Mouse (Mus musculus) kidney, embryonic 16.5 days (tissue): Measurements from ENCODE around the gene Ccn1. TPM values are rescaled to one million over a fixed set of nuclear protein-coding genes. Genes with fewer than 3 reads are reported as not detected.

Experiments used
- ATAC-seq: fragments of 200-750 bp; cut with Nextera tagmentation; 2 replicates; pipeline ENCODE4 v1.8.0; 2017; ENCODE audit warnings: moderate TSS enrichment; ENCODE audit not compliant: low FRiP score, low TSS enrichment
- H3K27ac ChIP-seq: fragments of 300-500 bp; sonication (generic); 2 replicates; pipeline ENCODE4 v1.5.1; 2014; ENCODE audit warnings: low read length
- H3K27me3 ChIP-seq: fragments of 300-500 bp; sonication (generic); 2 replicates; pipeline ENCODE4 v1.6.1; 2014; ENCODE audit warnings: low read length, control low read depth, mixed read lengths; ENCODE audit not compliant: insufficient read depth
- H3K36me3 ChIP-seq: fragments of 300-500 bp; sonication (generic); 2 replicates; pipeline ENCODE4 v1.6.1; 2014; ENCODE audit warnings: low read length, control low read depth, mixed read lengths; ENCODE audit not compliant: insufficient read depth
- H3K4me1 ChIP-seq: fragments of 300-500 bp; sonication (generic); 2 replicates; pipeline ENCODE4 v1.6.1; 2014; ENCODE audit warnings: low read length, control low read depth, mixed read lengths; ENCODE audit not compliant: insufficient read depth
- H3K4me2 ChIP-seq: fragments of 300-500 bp; sonication (generic); replicated peaks from 2 replicates; pipeline ENCODE4 v1.6.1; 2014; ENCODE audit warnings: low read depth, low read length
- H3K4me3 ChIP-seq: fragments of 300-500 bp; sonication (generic); 2 replicates; pipeline ENCODE4 v1.5.1; 2014; ENCODE audit warnings: mild to moderate bottlenecking, low read length
- H3K9ac ChIP-seq: fragments of 300-500 bp; sonication (generic); replicated peaks from 2 replicates; pipeline ENCODE4 v1.6.1; 2014; ENCODE audit warnings: low read length
- H3K9me3 ChIP-seq: fragments of 300-500 bp; sonication (generic); 2 replicates; pipeline ENCODE4 v1.6.1; 2016; ENCODE audit warnings: low read length, control low read depth
- WGBS: fragments of 180-500 bp; shearing (Covaris S2); extraction: QIAGEN DNeasy Blood & Tissue Kit; methylation state at CpG from one replicate; pipeline ENCODE4 v1.1.7; 2014; 5-methylcytosine and 5-hydroxymethylcytosine counted together
- polyA plus RNA-seq: library from polyadenylated mRNA; unstranded; fragments of >200 nt; fragmentation: Nextera tagmentation; extraction: Ambion mirVana; gene quantifications from 2 replicates; pipeline ENCODE4 v1.2.1, GENCODE M21; 2015

Ccn1 gene
- polyA plus RNA-seq, 1 experiment from 2014 or later, result 81.5 TPM

DNA sequence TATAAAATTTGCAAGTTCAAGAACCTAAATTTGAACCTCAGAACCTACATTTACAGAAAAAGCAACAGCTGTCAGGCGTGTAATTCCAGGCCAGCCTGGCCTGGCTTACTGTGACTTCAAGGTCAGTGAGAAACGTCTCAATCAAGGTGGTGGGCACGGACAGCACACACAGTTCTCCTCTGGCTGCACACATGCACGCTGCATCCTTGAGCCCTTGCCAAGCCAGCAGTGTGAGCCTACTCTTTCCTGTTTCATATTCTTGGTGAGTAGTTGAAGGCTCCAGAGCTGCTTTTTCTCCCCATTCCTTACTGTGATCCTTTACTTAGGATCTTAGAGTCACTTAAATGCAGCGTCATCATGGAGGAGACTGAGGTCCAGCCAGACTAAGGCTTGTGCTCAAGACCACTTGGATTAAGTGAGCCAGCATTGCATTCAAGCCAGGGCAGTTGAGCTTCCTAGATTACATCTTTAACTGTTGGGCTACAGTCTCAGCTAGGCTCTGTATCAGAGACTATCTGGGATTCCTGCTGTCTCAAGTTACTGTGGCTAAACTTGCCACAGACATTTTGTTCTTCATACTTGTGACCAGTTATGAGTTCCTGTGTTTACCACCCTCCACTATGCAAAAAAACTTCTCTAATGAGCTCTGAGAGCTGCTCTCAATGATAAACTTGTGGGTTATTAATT lies 44.2 kb downstream of the Ccn1 start:
- H3K9ac ChIP-seq, result no peak overlapping the region
- H3K4me2 ChIP-seq, result no peak overlapping the region
- H3K36me3 ChIP-seq, result peaks cover 36% of the 10 kb centered on the region
- H3K9me3 ChIP-seq, result no peaks in the 10 kb centered on the region
- no peak overlapping the region for H3K4me3 ChIP-seq
- WGBS, result 86% methylated on average over 5 of the region's 5 CpGs
- no peak for ATAC-seq
- H3K27me3 ChIP-seq, result no peaks in the 10 kb centered on the region
- H3K27ac ChIP-seq, result no peak overlapping the region
- H3K4me1 ChIP-seq, result peaks cover 20% of the 10 kb centered on the region

DNA sequence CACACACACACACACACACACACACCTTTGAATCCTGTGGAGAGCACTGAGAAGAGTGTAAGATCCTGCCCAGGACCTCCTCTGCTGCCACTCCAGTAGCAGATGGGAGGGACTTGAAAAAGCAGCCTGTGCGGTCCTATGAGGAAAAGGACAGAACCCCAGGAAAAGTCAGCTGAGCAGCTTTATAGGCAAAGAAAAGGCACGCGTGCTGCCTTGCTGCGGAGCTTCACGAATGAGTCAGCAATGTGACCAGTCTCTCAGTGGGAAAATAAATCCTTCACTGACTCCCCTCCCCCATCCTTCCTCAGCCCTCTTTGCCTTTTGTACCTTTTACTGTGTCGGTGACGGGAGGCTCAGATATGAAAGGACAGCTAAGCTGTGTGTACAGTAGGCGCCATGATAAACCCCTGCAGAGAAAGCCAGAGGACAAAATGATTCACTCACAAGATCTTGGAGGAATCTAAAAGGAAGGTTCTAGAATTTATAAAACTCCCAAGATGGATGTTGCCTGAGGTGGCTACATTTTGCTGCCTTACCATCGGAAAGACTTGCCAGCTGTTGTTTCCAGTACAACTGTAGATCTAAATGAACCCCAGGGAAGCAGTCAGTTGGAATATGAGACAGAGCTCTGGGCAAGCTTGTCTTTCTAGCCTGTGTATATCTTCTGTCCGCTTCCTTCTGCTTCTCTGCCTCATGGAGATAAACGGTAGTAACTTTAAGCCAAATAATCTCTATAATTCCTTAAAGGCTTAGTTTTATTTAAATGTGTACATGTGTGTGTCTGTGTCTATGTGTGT lies 47.2 kb downstream of the Ccn1 start:
- ATAC-seq, result peak; percentile 67; the same call in 1 of the 2 replicates
- WGBS, result 33% methylated on average over 11 of the region's 11 CpGs

DNA sequence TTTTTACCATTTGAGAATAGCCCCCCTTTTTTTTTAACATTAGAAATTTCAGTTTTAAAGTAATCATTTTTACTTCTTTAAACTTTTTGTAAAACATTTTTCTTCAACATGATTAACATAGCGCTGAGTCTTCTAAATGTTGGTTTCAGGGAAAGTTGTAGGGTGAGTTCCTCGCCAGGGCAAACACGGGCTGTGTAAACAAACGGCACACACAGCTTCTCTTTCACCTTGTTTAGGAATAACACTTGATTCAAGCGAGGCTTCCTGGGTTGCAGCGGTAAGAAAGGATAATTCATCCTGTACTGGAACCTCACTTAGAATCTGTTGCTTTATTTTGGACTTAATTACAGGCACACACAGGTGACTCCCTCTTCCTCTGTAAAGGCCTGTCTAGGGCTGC lies 48.4 kb downstream of the Ccn1 start:
- H3K36me3 ChIP-seq, result peaks cover 54% of the 10 kb centered on the region
- 46% methylated on average over 6 of the region's 6 CpGs for WGBS
- peaks cover 16% of the 10 kb centered on the region for H3K4me1 ChIP-seq
- no peak overlapping the region for H3K9ac ChIP-seq
- ATAC-seq, result no peak
- H3K27me3 ChIP-seq, result no peaks in the 10 kb centered on the region
- H3K4me3 ChIP-seq, result no peak overlapping the region
- H3K9me3 ChIP-seq, result peaks cover 6% of the 10 kb centered on the region; the same call in 1 of the 2 replicates
- H3K27ac ChIP-seq, result no peak overlapping the region
- no peak overlapping the region for H3K4me2 ChIP-seq

More for the DNA sequence above, 47.2 kb downstream of the Ccn1 start:
- Histone ChIP-seq H3K27ac (peak overlapping the region; percentile 65; the same call in 1 of the 2 replicates), H3K4me3 (no peak overlapping the region), H3K9me3 (peaks cover 6% of the 10 kb centered on the region; the same call in 1 of the 2 replicates), H3K9ac (0 out of 2 replicates have a peak overlapping the region, but pooled peaks have one; percentile 19), H3K4me1 (peaks cover 16% of the 10 kb centered on the region), H3K36me3 (peaks cover 59% of the 10 kb centered on the region), H3K4me2 (peak overlapping the region; percentile 16; the same call in 1 of the 2 replicates), H3K27me3 (no peaks in the 10 kb centered on the region)

DNA sequence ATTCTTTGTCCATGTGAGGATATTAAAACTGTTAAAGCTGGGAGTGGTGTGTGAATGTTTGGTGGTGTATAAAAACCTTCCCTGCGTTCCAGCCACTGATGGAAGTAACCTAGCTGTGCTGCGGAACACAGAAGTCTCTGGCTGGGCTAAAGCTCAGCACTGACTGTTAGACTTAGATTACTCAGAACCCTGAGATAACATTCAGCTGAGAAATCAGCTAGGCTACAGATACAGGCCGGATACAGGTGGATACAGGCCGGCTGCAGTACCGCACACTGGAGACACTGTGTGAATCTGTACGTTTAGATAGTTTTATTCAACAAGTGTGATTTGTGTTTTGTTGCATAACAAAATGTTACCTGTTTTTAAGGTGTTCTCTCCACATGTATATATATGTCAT lies 49.0 kb downstream of the Ccn1 start:
- Histone ChIP-seq H3K9ac (no peak overlapping the region), H3K4me1 (peaks cover 16% of the 10 kb centered on the region), H3K27me3 (no peaks in the 10 kb centered on the region), H3K36me3 (peaks cover 54% of the 10 kb centered on the region), H3K4me2 (no peak overlapping the region), H3K27ac (no peak overlapping the region), H3K4me3 (no peak overlapping the region), H3K9me3 (peaks cover 6% of the 10 kb centered on the region; the same call in 1 of the 2 replicates)
- no peak for ATAC-seq
- WGBS, result 83% methylated on average over 6 of the region's 6 CpGs

DNA sequence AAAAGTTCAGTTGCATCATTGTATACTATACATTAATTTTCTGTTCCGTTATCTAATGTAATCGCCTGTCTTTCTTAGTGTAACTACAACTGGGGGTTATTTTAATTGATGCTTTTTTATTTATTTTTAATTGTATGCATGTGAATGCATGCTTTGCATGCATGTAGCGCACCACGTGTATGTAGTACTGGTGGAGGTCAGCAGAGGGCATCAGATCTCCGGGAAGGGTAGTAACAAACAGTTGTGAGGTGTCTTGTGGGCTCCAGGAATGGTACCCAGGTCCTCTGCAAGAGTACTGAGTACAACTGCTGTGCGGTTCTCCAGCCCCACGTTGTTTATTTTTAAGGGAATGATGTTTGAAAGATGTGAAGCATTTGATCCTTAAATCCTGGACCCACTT lies 50.7 kb downstream of the Ccn1 start:
- no peaks in the 10 kb centered on the region for H3K27me3 ChIP-seq
- H3K36me3 ChIP-seq, result peaks cover 49% of the 10 kb centered on the region
- H3K4me2 ChIP-seq, result no peak overlapping the region
- no peak overlapping the region for H3K4me3 ChIP-seq
- H3K9ac ChIP-seq, result no peak overlapping the region
- ATAC-seq, result no peak
- H3K9me3 ChIP-seq, result peaks cover 6% of the 10 kb centered on the region; the same call in 1 of the 2 replicates
- H3K4me1 ChIP-seq, result peaks cover 16% of the 10 kb centered on the region
- WGBS, result 95% methylated on average over 7 of the region's 7 CpGs
- no peak overlapping the region for H3K27ac ChIP-seq

Other genes starting within 250 kb of the Ccn1 start
- gene Znhit6, start 73.8 kb downstream of the Ccn1 start, polyA plus RNA-seq, result 34.4 and 37.4 TPM in 2 replicates
- gene Ddah1, start 108.7 kb upstream of the Ccn1 start, polyA plus RNA-seq, result 73.5 and 76.7 TPM in 2 replicates